Mouse (Mus musculus) lung, embryonic 14.5 days (tissue): ENCODE measurements at regions not wholly inside any gene's neighbourhood (a gene's known extent, or its start where the extent isn't known, plus 50 kb on each side); places are given as distances from the start of the nearest gene placed in this dataset.

Experiments
- ATAC-seq: fragments of 200-750 bp; cut with Nextera tagmentation; 2 replicates; pipeline ENCODE4 v1.8.0; 2017; ENCODE audit warnings: mild to moderate bottlenecking, moderate TSS enrichment, moderate library complexity; ENCODE audit not compliant: insufficient read depth
- DNase-seq: peaks from one replicate; pipeline ENCODE4 v3.0.0-alpha.2; 2015
- H3K27ac ChIP-seq: fragments of 300-500 bp; sonication (generic); 2 replicates; pipeline ENCODE4 v1.5.1; 2014; ENCODE audit warnings: low read depth, mild to moderate bottlenecking, moderate library complexity
- H3K27me3 ChIP-seq: fragments of 300-500 bp; sonication (generic); 2 replicates; pipeline ENCODE4 v1.6.1; 2014; ENCODE audit warnings: low read length, control low read depth; ENCODE audit not compliant: insufficient read depth
- H3K36me3 ChIP-seq: fragments of 300-500 bp; sonication (generic); 2 replicates; pipeline ENCODE4 v1.6.1; 2014; ENCODE audit warnings: control low read depth; ENCODE audit not compliant: insufficient read depth
- H3K4me1 ChIP-seq: fragments of 300-500 bp; sonication (generic); 2 replicates; pipeline ENCODE4 v1.6.1; 2014; ENCODE audit warnings: antibody characterized with exemption, control low read depth; ENCODE audit not compliant: insufficient read depth
- H3K4me2 ChIP-seq: fragments of 300-500 bp; sonication (generic); 2 replicates; pipeline ENCODE4 v1.6.1; 2014; ENCODE audit warnings: mild to moderate bottlenecking
- H3K4me3 ChIP-seq: fragments of 300-500 bp; sonication (generic); 2 replicates; pipeline ENCODE4 v1.5.1; 2014; ENCODE audit warnings: low read depth, low read length
- H3K9ac ChIP-seq: fragments of 300-500 bp; sonication (generic); 2 replicates; pipeline ENCODE4 v1.6.1; 2014
- H3K9me3 ChIP-seq: fragments of 300-500 bp; sonication (generic); 2 replicates; pipeline ENCODE4 v1.6.1; 2016; ENCODE audit warnings: low read depth, low read length, control low read depth
- CTCF ChIP-seq: IDR thresholded peaks from 2 replicates; pipeline ENCODE4 v1.5.1; 2016; ENCODE audit warnings: antibody characterized with exemption, low read depth
- whole genome bisulfite sequencing: fragments of 180-500 bp; shearing (Covaris S2); extraction: QIAGEN DNeasy Blood & Tissue Kit; methylation state at CpG from one replicate; pipeline ENCODE4 v1.1.7; 2014; 5-methylcytosine and 5-hydroxymethylcytosine counted together

DNA sequence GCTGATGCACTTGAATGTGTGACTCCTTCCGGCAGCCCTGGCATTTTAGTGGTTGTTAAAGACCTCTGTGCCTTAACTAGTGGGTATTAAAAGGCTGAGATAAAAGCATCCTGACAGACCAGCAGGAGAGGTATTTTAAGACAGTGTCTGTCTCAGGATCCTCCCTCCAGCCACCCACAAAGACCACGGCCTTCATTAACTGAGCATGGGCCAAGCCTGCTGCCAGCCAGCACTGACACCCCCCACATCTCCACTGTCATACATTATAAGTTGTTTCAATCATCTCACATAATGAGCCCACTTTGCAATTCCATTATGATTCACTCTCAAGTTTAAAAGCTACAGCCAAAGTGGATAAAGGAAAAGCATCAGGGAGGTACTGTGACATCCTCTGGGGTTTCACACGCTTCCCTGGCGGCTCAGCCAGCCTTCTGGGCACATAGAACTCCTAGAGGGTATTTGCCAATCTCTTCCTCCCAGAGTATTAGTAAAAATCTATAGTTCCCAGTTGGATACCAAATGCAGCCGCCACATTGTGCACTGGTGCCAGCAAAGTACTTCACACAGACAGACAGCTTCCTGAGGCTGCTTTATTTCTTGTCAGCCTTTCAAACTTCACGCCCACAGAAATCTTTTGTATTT, 333.8 kb downstream of the Olfr1505 start:
- ATAC-seq, result no peak
- no peak overlapping the region for H3K9ac ChIP-seq
- no peak for TF ChIP-seq CTCF
- H3K9me3 ChIP-seq, result no peaks in the 10 kb centered on the region
- H3K4me2 ChIP-seq, result no peak overlapping the region
- no peaks in the 10 kb centered on the region for H3K27me3 ChIP-seq
- H3K36me3 ChIP-seq, result no peaks in the 10 kb centered on the region
- DNase-seq, result peak; percentile 14
- H3K27ac ChIP-seq, result no peak overlapping the region
- 78% methylated on average over 6 of the region's 6 CpGs for WGBS
- H3K4me1 ChIP-seq, result no peaks in the 10 kb centered on the region
- no peak overlapping the region for H3K4me3 ChIP-seq

DNA sequence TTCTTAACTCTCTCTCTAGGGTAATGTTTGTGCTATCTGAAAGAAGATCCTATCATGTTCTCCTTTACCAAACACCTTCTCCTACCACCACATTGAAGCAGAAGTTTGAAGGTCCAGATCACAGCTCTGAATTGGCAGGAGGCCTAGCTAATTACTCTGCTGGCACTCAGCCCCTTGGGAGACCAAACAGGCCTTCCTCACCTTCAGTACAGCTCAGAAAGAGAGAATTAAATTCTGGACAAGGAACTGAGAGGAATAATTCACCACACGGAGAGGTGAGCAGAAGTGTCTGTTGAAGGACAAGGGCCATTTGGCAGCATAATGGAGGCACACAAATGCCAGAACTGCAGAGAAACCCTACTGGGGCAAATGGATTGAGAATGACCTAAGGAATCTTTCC, 334.6 kb downstream of the Olfr1505 start:
- no peaks in the 10 kb centered on the region for H3K27me3 ChIP-seq
- peak; percentile 21 for DNase-seq
- no peak overlapping the region for H3K4me2 ChIP-seq
- no peaks in the 10 kb centered on the region for H3K36me3 ChIP-seq
- WGBS, result 38% methylated on average over 1 of the region's 1 CpGs
- H3K9me3 ChIP-seq, result no peaks in the 10 kb centered on the region
- H3K4me3 ChIP-seq, result no peak overlapping the region
- H3K27ac ChIP-seq, result no peak overlapping the region
- TF ChIP-seq CTCF, result no peak
- ATAC-seq, result no peak
- no peak overlapping the region for H3K9ac ChIP-seq
- no peaks in the 10 kb centered on the region for H3K4me1 ChIP-seq

DNA sequence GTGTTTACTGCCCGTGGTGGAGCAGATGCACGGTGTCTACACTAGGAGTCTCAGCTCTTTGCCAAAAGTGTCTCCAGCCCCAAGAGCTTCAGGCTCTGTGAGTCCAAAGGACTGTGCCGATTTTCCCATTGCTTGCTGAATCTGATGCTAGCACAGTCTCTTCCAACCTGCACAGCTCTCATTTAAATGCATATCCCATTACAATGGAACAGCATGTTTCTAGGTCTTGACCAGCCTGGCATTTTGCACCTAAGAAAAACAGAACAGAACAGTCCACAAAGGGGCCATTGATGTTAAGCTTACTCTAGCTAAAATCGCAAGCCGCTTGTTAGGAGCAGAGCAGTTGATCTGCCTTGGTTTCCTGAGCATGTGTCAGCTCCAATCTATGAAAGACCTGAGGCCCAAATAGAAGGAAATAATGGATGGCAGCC, 339.2 kb downstream of the Tle4 start:
- no peak for ATAC-seq
- Histone ChIP-seq H3K4me1 (no peaks in the 10 kb centered on the region), H3K9me3 (no peaks in the 10 kb centered on the region), H3K4me2 (no peak overlapping the region), H3K27me3 (no peaks in the 10 kb centered on the region), H3K9ac (no peak overlapping the region), H3K27ac (no peak overlapping the region), H3K36me3 (no peaks in the 10 kb centered on the region), H3K4me3 (no peak overlapping the region)
- 65% methylated on average over 5 of the region's 5 CpGs for WGBS
- DNase-seq, result no peak
- no peak for TF ChIP-seq CTCF

DNA sequence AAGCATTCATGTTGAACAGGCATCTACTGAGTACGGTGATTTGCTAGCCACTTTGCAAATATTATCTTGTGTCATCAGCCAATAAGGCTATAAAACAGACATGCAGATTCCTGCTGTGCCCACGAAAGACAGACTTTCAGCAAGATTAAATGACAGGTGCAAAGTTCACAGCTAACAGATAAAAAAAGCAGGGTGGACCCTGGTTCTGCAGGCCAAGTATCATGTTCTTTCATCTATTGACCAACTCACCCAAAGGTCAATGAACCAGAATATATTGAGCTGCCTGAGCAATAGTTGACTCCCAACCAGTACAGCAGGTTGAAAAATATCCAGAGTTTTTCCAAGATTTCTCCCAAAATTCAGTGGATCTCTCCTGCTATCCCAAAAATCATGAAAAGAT, 338.6 kb downstream of the Tle4 start:
- Histone ChIP-seq H3K9me3 (no peaks in the 10 kb centered on the region), H3K4me2 (no peak overlapping the region), H3K9ac (no peak overlapping the region), H3K27me3 (no peaks in the 10 kb centered on the region), H3K4me1 (no peaks in the 10 kb centered on the region), H3K27ac (no peak overlapping the region), H3K4me3 (no peak overlapping the region), H3K36me3 (no peaks in the 10 kb centered on the region)
- WGBS, result 49% methylated on average over 2 of the region's 2 CpGs
- ATAC-seq (no peak), DNase-seq (no peak)
- no peak for TF ChIP-seq CTCF

DNA sequence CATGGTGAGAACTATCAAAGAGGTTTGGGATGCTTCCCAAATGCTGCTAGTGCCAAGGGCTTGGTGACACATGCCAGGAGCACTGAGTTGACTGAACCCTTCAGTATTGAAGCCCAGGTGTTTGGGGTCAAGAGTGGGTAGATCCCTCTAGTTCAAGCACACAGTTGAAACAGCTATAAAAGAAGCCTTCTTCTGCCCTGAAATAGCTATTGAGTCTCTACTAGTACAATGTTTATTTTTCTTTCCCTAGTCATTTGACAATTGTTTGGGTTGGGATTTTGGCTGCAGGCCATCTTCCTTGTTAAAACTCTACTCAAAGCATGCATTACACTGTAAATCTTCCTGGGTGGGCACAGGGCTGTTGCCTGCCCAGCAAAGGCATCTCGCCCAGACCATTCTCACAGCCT, 308.5 kb downstream of the Tle4 start:
- no peak overlapping the region for H3K27ac ChIP-seq
- ATAC-seq, result peak; percentile 90
- no peak overlapping the region for H3K9ac ChIP-seq
- no peaks in the 10 kb centered on the region for H3K27me3 ChIP-seq
- no peak for TF ChIP-seq CTCF
- H3K4me2 ChIP-seq, result no peak overlapping the region
- no peaks in the 10 kb centered on the region for H3K9me3 ChIP-seq
- DNase-seq, result peak; percentile 90
- H3K36me3 ChIP-seq, result no peaks in the 10 kb centered on the region
- no peak overlapping the region for H3K4me3 ChIP-seq
- WGBS, result 28% methylated on average over 1 of the region's 1 CpGs
- peaks cover 8% of the 10 kb centered on the region; the same call in 1 of the 2 replicates for H3K4me1 ChIP-seq

DNA sequence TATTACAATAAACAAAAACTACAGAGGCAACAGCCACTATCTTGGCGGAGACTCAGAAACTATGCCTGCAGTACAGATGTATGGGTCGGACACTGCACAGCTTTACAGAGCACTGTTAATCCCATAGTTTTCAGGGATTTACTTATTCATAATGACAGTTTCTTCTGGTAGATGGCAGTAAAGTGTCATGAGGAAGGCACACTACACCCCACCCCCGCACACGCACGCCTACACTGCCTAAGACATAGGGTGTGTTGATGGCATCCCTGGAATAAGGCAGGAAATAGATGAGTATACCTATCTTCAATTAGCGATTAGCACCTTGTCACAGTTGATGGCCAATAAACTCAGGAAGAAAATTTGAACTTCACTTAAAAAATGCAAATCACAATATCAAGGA, 306.9 kb downstream of the Tle4 start:
- H3K36me3 ChIP-seq, result no peaks in the 10 kb centered on the region
- no peak overlapping the region for H3K27ac ChIP-seq
- H3K4me2 ChIP-seq, result no peak overlapping the region
- DNase-seq (peak; percentile 41), ATAC-seq (0 out of 2 replicates have a peak, but pooled peaks have one; percentile 31)
- no peak for TF ChIP-seq CTCF
- H3K27me3 ChIP-seq, result no peaks in the 10 kb centered on the region
- H3K4me1 ChIP-seq, result peaks cover 8% of the 10 kb centered on the region; the same call in 1 of the 2 replicates
- no peak overlapping the region for H3K9ac ChIP-seq
- WGBS, result 79% methylated on average over 6 of the region's 6 CpGs
- no peak overlapping the region for H3K4me3 ChIP-seq
- no peaks in the 10 kb centered on the region for H3K9me3 ChIP-seq

DNA sequence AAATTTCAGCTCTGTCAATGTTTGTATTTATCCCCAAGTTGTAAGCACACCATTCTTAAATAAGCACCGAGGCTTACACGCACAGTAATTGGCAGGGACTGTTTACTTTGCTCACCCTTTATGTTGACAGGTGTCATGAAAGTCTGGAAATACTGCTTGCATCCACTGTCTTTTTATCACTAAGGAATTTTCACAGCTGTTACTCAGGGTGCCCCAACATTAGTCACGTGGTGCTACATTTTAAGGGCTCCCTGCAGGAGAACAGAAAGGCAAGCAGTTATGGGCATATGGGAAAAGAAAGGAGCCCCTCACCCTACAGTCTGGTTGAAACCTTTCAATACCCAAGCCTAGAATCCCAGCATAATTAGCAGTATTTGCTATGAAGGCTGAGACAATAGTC, 304.7 kb downstream of the Tle4 start:
- Histone ChIP-seq H3K4me1 (peaks cover 8% of the 10 kb centered on the region; the same call in 1 of the 2 replicates), H3K9me3 (no peaks in the 10 kb centered on the region), H3K27ac (no peak overlapping the region), H3K36me3 (no peaks in the 10 kb centered on the region), H3K27me3 (no peaks in the 10 kb centered on the region), H3K4me2 (no peak overlapping the region), H3K9ac (no peak overlapping the region), H3K4me3 (no peak overlapping the region)
- 49% methylated on average over 3 of the region's 3 CpGs for WGBS
- no peak for TF ChIP-seq CTCF
- DNase-seq, result no peak
- ATAC-seq, result no peak
